Mouse (Mus musculus) MEL (cell line): Measurements from ENCODE around the gene Atxn2l. TPM values are rescaled to one million over a fixed set of nuclear protein-coding genes. Genes with fewer than 3 reads are reported as not detected.

Source experiments
- DNase-seq: peaks from one replicate; pipeline ENCODE4 v3.0.0; 2011; ENCODE audit warnings: low read depth, low spot score
- H3K27ac ChIP-seq: 2 replicates; pipeline ENCODE4 v1.5.1; 2012; ENCODE audit warnings: low read depth, mild to moderate bottlenecking, control low read depth, low read length, moderate library complexity; ENCODE audit not compliant: control insufficient read depth
- H3K27me3 ChIP-seq, 2 experiments: fragments of 150-350 bp in 1 of 2; sonication (generic) in 1 of 2; 2 replicates each; pipeline ENCODE4 v1.6.1; 2012; ENCODE audit warnings: low read length in 2 of 2, mild to moderate bottlenecking in 2 of 2, improper control_type of control experiment in 1 of 2, moderate library complexity in 1 of 2; ENCODE audit not compliant: insufficient read depth in 2 of 2, control insufficient read depth in 1 of 2
- H3K36me3 ChIP-seq, 2 experiments: 2 replicates each; pipeline ENCODE4 v1.6.1; 2012 to 2014; ENCODE audit warnings: low read length in 2 of 2, improper control_type of control experiment in 1 of 2, inconsistent platforms in 1 of 2, mild to moderate bottlenecking in 1 of 2; ENCODE audit not compliant: insufficient read depth in 2 of 2, control insufficient read depth in 1 of 2
- H3K4me1 ChIP-seq, 2 experiments: fragments of 150-350 bp in 1 of 2; sonication (generic) in 1 of 2; 2 replicates each; pipeline ENCODE4 v1.6.1; 2012; ENCODE audit warnings: low read length in 2 of 2, improper control_type of control experiment in 1 of 2, mild to moderate bottlenecking in 1 of 2; ENCODE audit not compliant: insufficient read depth in 2 of 2, control insufficient read depth in 1 of 2
- H3K4me3 ChIP-seq, 2 experiments: fragments of 150-350 bp in 1 of 2; sonication (generic) in 1 of 2; 2 replicates each; pipeline ENCODE4 v1.5.1; 2012; ENCODE audit warnings: low read depth in 2 of 2, low read length in 2 of 2, mild to moderate bottlenecking in 2 of 2, moderate library complexity in 2 of 2, control low read depth in 1 of 2, improper control_type of control experiment in 1 of 2; ENCODE audit not compliant: control insufficient read depth in 1 of 2, insufficient read depth in 1 of 2
- H3K79me2 ChIP-seq: 2 replicates; pipeline ENCODE4 v1.6.1; 2012; ENCODE audit warnings: mild to moderate bottlenecking, low read length, moderate library complexity; ENCODE audit not compliant: control insufficient read depth, poor library complexity, insufficient read depth
- H3K9ac ChIP-seq: 2 replicates; pipeline ENCODE4 v1.6.1; 2012; ENCODE audit warnings: low read depth, mild to moderate bottlenecking, control low read depth, low read length, moderate library complexity; ENCODE audit not compliant: control insufficient read depth, poor library complexity, severe bottlenecking
- H3K9me3 ChIP-seq: fragments of 150-350 bp; sonication (generic); replicated peaks from 2 replicates; pipeline ENCODE4 v1.6.1; 2012; ENCODE audit warnings: mild to moderate bottlenecking, low read length, improper control_type of control experiment, moderate library complexity; ENCODE audit not compliant: insufficient read depth
- E2F4 ChIP-seq: IDR thresholded peaks from 2 replicates; pipeline ENCODE4 v1.6.1; 2011; ENCODE audit warnings: low read depth, low read length, improper control_type of control experiment, borderline replicate concordance
- ETS1 ChIP-seq: IDR thresholded peaks from 2 replicates; pipeline ENCODE4 v1.6.1; 2012; ENCODE audit warnings: low read depth, mild to moderate bottlenecking, inconsistent platforms, low read length, improper control_type of control experiment, moderate library complexity
- JUND ChIP-seq: IDR thresholded peaks from 2 replicates; pipeline ENCODE4 v1.6.1; 2011; ENCODE audit warnings: low read depth, mild to moderate bottlenecking, improper control_type of control experiment, low read length
- MAFK ChIP-seq: IDR thresholded peaks from 2 replicates; pipeline ENCODE4 v1.6.1; 2011; ENCODE audit warnings: low read depth, mild to moderate bottlenecking, low read length, improper control_type of control experiment, borderline replicate concordance
- MAZ ChIP-seq: IDR thresholded peaks from 2 replicates; pipeline ENCODE4 v1.6.1; 2012; ENCODE audit warnings: low read depth, mild to moderate bottlenecking, inconsistent platforms, low read length, improper control_type of control experiment
- MXI1 ChIP-seq: IDR thresholded peaks from 2 replicates; pipeline ENCODE4 v1.6.1; 2011; ENCODE audit warnings: mild to moderate bottlenecking, low read depth, low read length, improper control_type of control experiment
- NRF1 ChIP-seq: IDR thresholded peaks from 2 replicates; pipeline ENCODE4 v1.6.1; 2014; ENCODE audit warnings: low read depth, mild to moderate bottlenecking, inconsistent platforms, low read length, improper control_type of control experiment, moderate library complexity; ENCODE audit not compliant: poor library complexity, insufficient read depth, severe bottlenecking
- POLR2AphosphoS2 ChIP-seq: IDR thresholded peaks from 2 replicates; pipeline ENCODE4 v1.6.1; 2011; ENCODE audit warnings: low read length, improper control_type of control experiment
- SMC3 ChIP-seq: IDR thresholded peaks from 2 replicates; pipeline ENCODE4 v1.6.1; 2011; ENCODE audit warnings: low read depth, low read length, improper control_type of control experiment
- TAL1 ChIP-seq: IDR thresholded peaks from 2 replicates; pipeline ENCODE4 v1.6.1; 2012; ENCODE audit warnings: mild to moderate bottlenecking, inconsistent platforms, low read length, moderate library complexity, mixed read lengths
- ZKSCAN1 ChIP-seq: IDR thresholded peaks from 2 replicates; pipeline ENCODE4 v1.6.1; 2012; ENCODE audit warnings: low read depth, mild to moderate bottlenecking, inconsistent platforms, low read length, improper control_type of control experiment, moderate library complexity
- ZNF384 ChIP-seq: IDR thresholded peaks from 2 replicates; pipeline ENCODE4 v1.6.1; 2012; ENCODE audit warnings: low read depth, mild to moderate bottlenecking, inconsistent platforms, low read length, improper control_type of control experiment
- polyA plus RNA-seq, 2 experiments: library from polyadenylated mRNA; stranded (reverse) in 1 of 2; unstranded in 1 of 2; fragments of >175 nt in 1 of 2; fragments of >200 nt in 1 of 2; gene quantifications; 2 replicates each; pipeline versions ENCODE4 v1.2.1 to v1.2.4; 2012; ENCODE audit warnings: low replicate concordance in 2 of 2, low read depth in 1 of 2; ENCODE audit not compliant: insufficient read length in 2 of 2, insufficient read depth in 1 of 2, missing spikeins in 1 of 2
- total RNA-seq: library from RNA; depleted of rRNA; stranded (reverse); fragments of 300-350 nt; gene quantifications from 2 replicates; pipeline ENCODE4 v1.2.3, GENCODE M21; 2012

The Atxn2l gene
- total and polyA plus RNA-seq, 3 experiments, result 40.8 to 821 (median 218) TPM

- TF ChIP-seq E2F4 (no peak), NRF1 (no peak), TAL1 (peak; percentile 93)
Measured at GRCm38 (mm10) chr7:126456382-126457266, 46.6 kb downstream of the Atxn2l start (continued).

GRCm38 (mm10) chr7:126455242-126455641, 48.0 kb downstream of the Atxn2l start:
- no peak for DNase-seq
- peaks cover 16 to 22% of the 10 kb centered on the region in 2 experiments for H3K4me1 ChIP-seq
- H3K79me2 ChIP-seq, result no peaks in the 10 kb centered on the region
- H3K27me3 ChIP-seq, result no peaks in the 10 kb centered on the region
- H3K9me3 ChIP-seq, result no peaks in the 10 kb centered on the region
- no peak overlapping the region for H3K27ac ChIP-seq
- TF ChIP-seq POLR2AphosphoS2, result no peak
- TF ChIP-seq MXI1, result no peak
- no peak for TF ChIP-seq NRF1
- H3K9ac ChIP-seq, result no peak overlapping the region
- H3K36me3 ChIP-seq, result peaks cover 0 to 14% of the 10 kb centered on the region in 2 experiments; a peak in 2 of 4 replicates
- no peak overlapping the region for H3K4me3 ChIP-seq

- Histone ChIP-seq H3K79me2 (no peaks in the 10 kb centered on the region), H3K4me3 (no peak overlapping the region), H3K27ac (no peak overlapping the region), H3K27me3 (no peaks in the 10 kb centered on the region), H3K36me3 (peaks cover 0 to 14% of the 10 kb centered on the region in 2 experiments; a peak in 2 of 4 replicates), H3K9me3 (no peaks in the 10 kb centered on the region), H3K4me1 (peaks cover 16 to 22% of the 10 kb centered on the region in 2 experiments), H3K9ac (no peak overlapping the region)
- no peak for TF ChIP-seq MAZ
- no peak for TF ChIP-seq ZNF384
- no peak for TF ChIP-seq JUND
- no peak for TF ChIP-seq ETS1
- TF ChIP-seq, all 39 proteins: peak for 0
- no peak for DNase-seq
Measured at GRCm38 (mm10) chr7:126453861-126454260, 49.4 kb downstream of the Atxn2l start.

- H3K27ac ChIP-seq, result no peak overlapping the region
- no peaks in the 10 kb centered on the region for H3K27me3 ChIP-seq
- no peak overlapping the region for H3K9ac ChIP-seq
- H3K36me3 ChIP-seq, result peaks cover 0 to 12% of the 10 kb centered on the region in 2 experiments; a peak in 2 of 4 replicates
- H3K4me3 ChIP-seq, result no peak overlapping the region
- peaks cover 14 to 18% of the 10 kb centered on the region in 2 experiments for H3K4me1 ChIP-seq
- H3K79me2 ChIP-seq, result no peaks in the 10 kb centered on the region
- DNase-seq, result no peak
- no peaks in the 10 kb centered on the region for H3K9me3 ChIP-seq
- no peak for TF ChIP-seq SMC3
- TF ChIP-seq MAFK, result no peak
- no peak for TF ChIP-seq ZKSCAN1
Measured at GRCm38 (mm10) chr7:126452244-126452643, 51.0 kb downstream of the Atxn2l start.
